Comparison of ENCODE assay signal across 7 mouse cellular contexts in the genomic region with DNA sequence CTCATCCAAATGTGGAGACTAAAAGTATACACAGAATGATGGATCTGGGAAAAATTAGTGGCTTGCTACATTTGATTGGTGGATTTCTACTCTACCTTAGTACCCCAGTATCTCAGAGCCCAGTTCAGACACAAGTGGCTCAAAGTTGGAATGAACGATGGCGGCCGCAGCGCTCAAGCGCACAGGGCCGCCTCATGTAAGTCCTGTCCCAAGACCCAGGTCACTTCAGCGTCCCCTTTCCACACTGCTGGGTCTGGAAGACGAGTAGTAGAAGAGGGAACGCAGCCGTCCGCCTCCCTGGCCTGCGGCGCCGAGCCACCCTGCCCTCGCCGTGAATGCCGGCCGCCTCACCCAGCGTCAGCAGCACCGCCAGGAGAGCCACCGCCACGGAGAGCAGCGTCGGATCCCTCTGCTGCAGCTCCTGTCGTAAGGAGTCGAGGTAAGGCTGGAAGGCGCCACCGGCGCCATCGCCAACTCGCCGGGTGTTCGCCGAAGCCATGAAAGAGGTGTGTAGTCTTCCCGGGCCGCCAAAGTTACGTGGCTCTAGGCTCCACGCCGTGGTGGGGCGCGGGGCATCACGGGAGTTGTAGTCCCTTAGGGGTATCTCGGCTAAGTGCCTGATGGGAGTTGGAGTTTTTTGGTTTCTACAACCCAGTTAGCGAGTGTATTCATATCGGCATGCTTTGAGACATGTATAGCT. TPM values are rescaled to one million over a fixed set of nuclear protein-coding genes. Genes with fewer than 3 reads are reported as not detected.
A peak's percentile ranks its signal among the peaks of the same experiment; 100 is the strongest.
DNase-seq lines count a peak whose midpoint lies in the region; ATAC-seq and TF ChIP-seq lines count a peak whose summit lies in the region.

A gene (minus strand): TSS at position 577 of the 700 bp plus-strand sequence.

- DNase-seq in adrenal gland, postnatal 10 days: peak; percentile 96
- peak; percentile 92 for DNase-seq in embryonic facial prominence, embryonic 10.5 days (ENCODE audit: low spot score)
- DNase-seq in gonadal fat pad, adult 2 months (ENCODE audit: low read depth): peak; percentile 50
- peak; percentile 95 for DNase-seq in left cerebral cortex, postnatal 4 days

- H3K4me1 ChIP-seq in embryonic facial prominence, embryonic 10.5 days: peaks cover 8% of the 10 kb centered on the region; the same call in 1 of the 2 replicates
- no peaks in the 10 kb centered on the region for H3K4me1 ChIP-seq in intestine, postnatal 0 days (replicated peaks; ENCODE audit: control insufficient read depth, insufficient read depth, low read length)
- H3K4me1 ChIP-seq in midbrain, embryonic 12.5 days: peaks cover 8% of the 10 kb centered on the region; the same call in 1 of the 2 replicates
- no peaks in the 10 kb centered on the region for H3K4me1 ChIP-seq in small intestine, adult 2 months (ENCODE audit: control insufficient read depth, insufficient read depth, insufficient read length, low read length)

- peak within 1 kb of the TSS; percentile 64 for H3K9ac ChIP-seq in intestine, postnatal 0 days (ENCODE audit: low read depth, low read length)
- H3K9ac ChIP-seq in midbrain, embryonic 12.5 days (replicated peaks): peak within 1 kb of the TSS; percentile 87

- H3K9me3 ChIP-seq in embryonic facial prominence, embryonic 10.5 days: no peaks in the 10 kb centered on the region
- H3K9me3 ChIP-seq in intestine, postnatal 0 days (ENCODE audit: control insufficient read depth): no peaks in the 10 kb centered on the region
- H3K9me3 ChIP-seq in midbrain, embryonic 12.5 days: no peaks in the 10 kb centered on the region

- peak within 1 kb of the TSS; percentile 68 for H3K4me2 ChIP-seq in intestine, postnatal 0 days (replicated peaks; ENCODE audit: low read depth)
- H3K4me2 ChIP-seq in midbrain, embryonic 12.5 days (replicated peaks): peak within 1 kb of the TSS; percentile 74

- ATAC-seq in intestine, postnatal 0 days: peak; percentile 97
- ATAC-seq in midbrain, embryonic 12.5 days (ENCODE audit: low FRiP score, low read depth): peak; percentile 97

- peaks cover 38% of the 10 kb centered on the region for H3K36me3 ChIP-seq in embryonic facial prominence, embryonic 10.5 days (replicated peaks)
- peaks cover 13% of the 10 kb centered on the region for H3K36me3 ChIP-seq in intestine, postnatal 0 days (ENCODE audit: control insufficient read depth, insufficient read depth)
- H3K36me3 ChIP-seq in midbrain, embryonic 12.5 days: peaks cover 20% of the 10 kb centered on the region
- H3K36me3 ChIP-seq in small intestine, adult 2 months (ENCODE audit: control insufficient read depth, insufficient read depth, low read length): peaks cover 16% of the 10 kb centered on the region

- WGBS in embryonic facial prominence, embryonic 10.5 days: under 1% methylated on average over 45 of the region's 45 CpGs
- under 1% methylated on average over 45 of the region's 45 CpGs for WGBS in intestine, postnatal 0 days
- under 1% methylated on average over 45 of the region's 45 CpGs for WGBS in midbrain, embryonic 12.5 days
- under 1% methylated on average over 45 of the region's 45 CpGs for WGBS in small intestine, adult 2 months

- peak; percentile 47; the same call in 1 of the 2 replicates for TF ChIP-seq POLR2A in small intestine, adult 2 months (IDR thresholded peaks at IDR 0.05; ENCODE audit: low read depth, low read length)

- intact Hi-C loops in left cerebral cortex, postnatal 4 days (cut with DNase I): loop anchor here (10.0 kb wide), 1 partner anchor 103 kb away; a partner anchor contains a TSS

- H3K27ac ChIP-seq in embryonic facial prominence, embryonic 10.5 days (replicated peaks): peak within 1 kb of the TSS; percentile 94
- H3K27ac ChIP-seq in intestine, postnatal 0 days (ENCODE audit: low read depth, low read length): peak within 1 kb of the TSS; percentile 63
- H3K27ac ChIP-seq in midbrain, embryonic 12.5 days (replicated peaks): peak within 1 kb of the TSS; percentile 85
- H3K27ac ChIP-seq in small intestine, adult 2 months (ENCODE audit: insufficient read depth, low read depth, low read length): peak within 1 kb of the TSS; percentile 39; the same call in 1 of the 2 replicates

- no peak for TF ChIP-seq CTCF in intestine, postnatal 0 days (IDR thresholded peaks at IDR 0.05; ENCODE audit: low read depth)
- TF ChIP-seq CTCF in small intestine, adult 2 months (IDR thresholded peaks at IDR 0.05; ENCODE audit: extremely low read depth, insufficient read length, insufficient replicate concordance, low read depth, low read length): no peak

- no peaks in the 10 kb centered on the region for H3K27me3 ChIP-seq in embryonic facial prominence, embryonic 10.5 days (replicated peaks; ENCODE audit: low read depth, poor library complexity, severe bottlenecking)
- H3K27me3 ChIP-seq in intestine, postnatal 0 days (replicated peaks; ENCODE audit: control insufficient read depth, insufficient read depth, low read length): no peaks in the 10 kb centered on the region
- H3K27me3 ChIP-seq in midbrain, embryonic 12.5 days: no peaks in the 10 kb centered on the region; the same call in 1 of the 2 replicates
- H3K27me3 ChIP-seq in small intestine, adult 2 months (ENCODE audit: control insufficient read depth, insufficient read depth, low read length): no peaks in the 10 kb centered on the region

- H3K4me3 ChIP-seq in embryonic facial prominence, embryonic 10.5 days: peak within 1 kb of the TSS; percentile 87
- peak within 1 kb of the TSS; percentile 69 for H3K4me3 ChIP-seq in intestine, postnatal 0 days (ENCODE audit: low read depth, low read length)
- H3K4me3 ChIP-seq in midbrain, embryonic 12.5 days: peak within 1 kb of the TSS; percentile 87
- peak within 1 kb of the TSS; percentile 90 for H3K4me3 ChIP-seq in small intestine, adult 2 months (ENCODE audit: low read depth, low read length)

RNA-seq across cellular contexts. Expression of the gene that starts here (rescaled TPM):
- 10 to 100 TPM; 21.9 to 26.8 TPM for total RNA-seq in adrenal gland, postnatal 10 days (2021)
- polyA plus RNA-seq in embryonic facial prominence, embryonic 10.5 days (2016; fragmentation: Nextera tagmentation; extraction: Ambion mirVana): 62.8 and 67.6 TPM in 2 replicates
- polyA plus RNA-seq in gonadal fat pad, adult 2 months (2012; rRNA removed): 54.8 and 69.8 TPM in 2 replicates
- 20.7 and 21.4 TPM in 2 replicates for polyA plus RNA-seq in intestine, postnatal 0 days (2015; fragmentation: Nextera tagmentation; extraction: Ambion mirVana)
- 10 to 100 TPM; 21.8 to 24.4 TPM for total RNA-seq in left cerebral cortex, postnatal 4 days (2021)
- 55.2 and 55.5 TPM in 2 replicates for polyA plus RNA-seq in midbrain, embryonic 12.5 days (2016; fragmentation: Nextera tagmentation; extraction: Ambion mirVana)
- polyA plus RNA-seq in small intestine, adult 2 months (2012; rRNA removed): 23.0 and 36.4 TPM in 2 replicates

Comparison
In these comparisons a context has a peak if more than half of its experiments do, and no peak if none do; other contexts are left out.
1. Peak in every context shown above with its lines: DNase-seq, ATAC-seq, H3K4me3 ChIP-seq and H3K27ac ChIP-seq.
2. H3K27ac ChIP-seq: peak in every context shown above with its lines; median percentile 94 in embryonic facial prominence, embryonic 10.5 days; 85 in midbrain, embryonic 12.5 days; 63 in intestine, postnatal 0 days; 39 in small intestine, adult 2 months.